Mouse (Mus musculus) heart, adult 2 months (tissue): ENCODE results near the gene Nrxn3. TPM values are rescaled to one million over a fixed set of nuclear protein-coding genes. Genes with fewer than 3 reads are reported as not detected.
A peak's percentile ranks its signal among the peaks of the same experiment; 100 is the strongest.

Experiments used
- DNase-seq, 2 experiments: peaks; one replicate each; pipeline ENCODE4 v3.0.0; 2021
- H3K27ac ChIP-seq: fragments of 200-600 bp; 2 replicates; pipeline ENCODE4 v1.8.1; 2022
- H3K27me3 ChIP-seq: fragments of 200-500 bp; 2 replicates; pipeline ENCODE4 v1.6.1; 2012; ENCODE audit warnings: mild to moderate bottlenecking, low read length, inconsistent platforms, mixed read lengths; ENCODE audit not compliant: control insufficient read depth, insufficient read depth
- H3K36me3 ChIP-seq: fragments of 200-500 bp; 2 replicates; pipeline ENCODE4 v1.6.1; 2012; ENCODE audit warnings: low read length, inconsistent platforms; ENCODE audit not compliant: control insufficient read depth, insufficient read depth
- H3K4me1 ChIP-seq: fragments of 200-500 bp; 2 replicates; pipeline ENCODE4 v1.6.1; 2011; ENCODE audit warnings: low read length; ENCODE audit not compliant: control insufficient read depth, insufficient read depth
- H3K4me3 ChIP-seq: fragments of 200-600 bp; 2 replicates; pipeline ENCODE4 v1.8.1; 2022
- H3K79me2 ChIP-seq: fragments of 200-500 bp; replicated peaks from 2 replicates; pipeline ENCODE4 v1.6.1; 2012; ENCODE audit warnings: mild to moderate bottlenecking, inconsistent platforms, low read length, moderate library complexity, mixed read lengths; ENCODE audit not compliant: control insufficient read depth, insufficient read depth
- H3K9ac ChIP-seq: fragments of 200-500 bp; 2 replicates; pipeline ENCODE4 v1.6.1; 2012; ENCODE audit warnings: low read depth, mild to moderate bottlenecking, control low read depth, inconsistent platforms, low read length, mixed read lengths
- CTCF ChIP-seq: fragments of 200-600 bp; IDR thresholded peaks from 2 replicates; pipeline ENCODE4 v1.8.1; 2022; ENCODE audit warnings: antibody characterized with exemption, mild to moderate bottlenecking, moderate library complexity
- EP300 ChIP-seq: fragments of 200-500 bp; IDR thresholded peaks from 2 replicates; pipeline ENCODE4 v1.6.1; 2011; ENCODE audit warnings: low read depth, low read length, control low read depth; ENCODE audit not compliant: insufficient read depth
- POLR2A ChIP-seq: fragments of 200-500 bp; IDR thresholded peaks from 2 replicates; pipeline ENCODE4 v1.6.1; 2011; ENCODE audit warnings: mild to moderate bottlenecking, low read depth, low read length, control low read depth; ENCODE audit not compliant: insufficient read depth
- WGBS: fragments of 180-500 bp; shearing (Covaris S2); methylation state at CpG from one replicate; pipeline ENCODE4 v1.1.7; 2018; 5-methylcytosine and 5-hydroxymethylcytosine counted together
- intact Hi-C: fragments of 180-260 bp; cut with DNase I; formaldehyde crosslinking; loops from one replicate; pipeline ENCODE4 v1.15.1; 2025
- polyA plus RNA-seq: library from polyadenylated mRNA; depleted of rRNA; stranded (reverse); fragments of >200 nt; gene quantifications from 2 replicates; pipeline ENCODE4 v1.2.3, GENCODE M21; 2012
- total RNA-seq, 2 experiments: library from RNA; stranded (reverse); gene quantifications; 2 replicates each; pipeline ENCODE4 v1.2.3; 2021

The Nrxn3 gene
- total and polyA plus RNA-seq, 3 experiments: 0.18 to 0.31 TPM; not detected in 1

DNA sequence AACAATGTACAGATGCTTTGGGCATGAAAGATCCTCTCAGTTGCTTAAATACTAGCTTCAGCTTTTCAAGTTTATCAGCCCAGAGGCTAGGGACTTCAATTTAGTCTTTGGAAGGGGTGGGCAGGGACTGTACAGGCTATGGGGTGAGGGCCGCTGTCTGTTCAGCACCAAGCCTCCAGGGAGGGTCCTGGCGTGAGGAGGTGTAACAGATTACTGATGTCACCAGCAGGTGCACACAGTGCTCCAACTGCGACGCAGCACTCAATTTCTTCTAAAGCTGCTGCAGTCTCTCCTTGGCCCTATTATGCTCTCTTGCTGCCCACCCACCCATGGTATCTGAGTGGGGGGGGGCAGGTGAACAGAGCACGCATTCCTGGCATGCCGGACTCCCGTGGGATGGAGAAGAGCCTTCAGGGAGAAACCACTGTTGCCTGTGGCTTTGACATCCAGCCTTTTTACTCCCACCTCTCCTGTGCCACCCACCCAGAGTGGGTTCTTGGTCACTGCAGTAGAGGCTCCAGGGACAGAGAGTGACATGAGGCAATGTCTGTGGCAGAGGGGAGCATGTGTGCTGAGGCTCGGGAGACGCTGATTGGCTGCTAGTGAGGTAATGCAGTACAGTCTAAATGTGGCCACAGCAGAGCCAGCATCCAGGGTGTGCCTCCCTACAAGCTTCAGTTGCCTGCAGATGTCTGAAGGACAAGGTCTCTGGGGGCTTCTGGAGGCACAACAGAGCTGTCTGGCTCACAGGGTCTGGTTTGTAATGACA lies 406.6 kb downstream of the Nrxn3 start:
- no peak for TF ChIP-seq CTCF
- TF ChIP-seq EP300: no peak
- no peak for TF ChIP-seq POLR2A
- H3K27me3 ChIP-seq: no peaks in the 10 kb centered on the region
- no peak overlapping the region for H3K9ac ChIP-seq
- no peaks in the 10 kb centered on the region for H3K36me3 ChIP-seq
- no peak for DNase-seq
- H3K79me2 ChIP-seq: no peaks in the 10 kb centered on the region
- no peak overlapping the region for H3K27ac ChIP-seq
- no peaks in the 10 kb centered on the region for H3K4me1 ChIP-seq
- 51% methylated on average over 9 of the region's 9 CpGs for WGBS
- intact Hi-C loops: no loop called here
- no peak overlapping the region for H3K4me3 ChIP-seq

DNA sequence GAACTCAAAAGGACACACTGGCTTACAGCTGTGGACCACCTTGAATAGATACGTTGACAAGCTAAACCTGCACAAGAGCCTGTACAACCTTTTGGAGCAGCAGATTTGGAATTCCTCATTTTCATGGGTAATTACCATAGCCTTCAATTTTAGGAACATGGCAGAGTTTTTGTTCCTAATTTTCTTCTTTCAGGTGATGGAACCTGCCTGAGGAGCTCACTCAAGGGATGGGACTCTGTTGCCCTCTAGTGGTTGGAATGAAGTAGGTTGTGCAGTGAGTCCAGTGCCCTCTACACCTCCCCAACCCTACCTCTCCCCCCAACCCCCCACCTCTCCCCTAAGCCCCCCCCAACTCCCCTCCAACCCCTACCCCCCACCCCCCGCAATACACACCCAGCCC lies 411.7 kb downstream of the Nrxn3 start:
- no peaks in the 10 kb centered on the region for H3K36me3 ChIP-seq
- DNase-seq: no peak
- WGBS: 71% methylated on average over 2 of the region's 2 CpGs

DNA sequence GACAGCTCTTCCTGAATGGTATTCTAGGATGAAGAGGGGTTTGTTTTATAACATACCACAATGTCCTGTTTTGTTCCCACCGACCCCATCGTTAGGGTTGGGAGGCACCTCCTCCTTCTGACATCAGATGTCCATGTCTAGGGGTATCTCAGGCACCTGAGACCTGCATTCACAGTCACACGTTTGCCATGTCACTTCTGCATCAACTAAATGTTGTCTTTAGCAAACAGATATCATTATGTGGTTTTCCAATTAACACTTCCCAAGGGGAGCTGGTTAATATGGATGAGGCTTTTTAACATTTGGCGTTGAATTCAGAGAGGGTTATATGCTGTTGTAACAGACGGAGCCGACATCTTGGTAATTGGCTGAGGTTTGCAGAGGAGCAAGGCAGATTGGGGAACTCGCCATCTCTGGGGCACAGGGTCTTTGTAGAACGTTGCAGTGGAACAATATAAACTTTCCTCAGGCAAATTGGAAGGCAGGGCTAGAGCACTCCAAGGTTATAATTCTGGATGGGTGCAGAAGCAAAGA lies 412.2 kb downstream of the Nrxn3 start:
- H3K9ac ChIP-seq: no peak overlapping the region
- DNase-seq: no peak
- H3K4me1 ChIP-seq: no peaks in the 10 kb centered on the region
- intact Hi-C loops: no loop called here
- H3K4me3 ChIP-seq: no peak overlapping the region
- WGBS: 60% methylated on average over 8 of the region's 8 CpGs
- H3K27ac ChIP-seq: no peak overlapping the region
- no peaks in the 10 kb centered on the region for H3K36me3 ChIP-seq
- no peaks in the 10 kb centered on the region for H3K27me3 ChIP-seq
- TF ChIP-seq POLR2A: no peak
- TF ChIP-seq CTCF: no peak
- no peak for TF ChIP-seq EP300
- H3K79me2 ChIP-seq: no peaks in the 10 kb centered on the region

More for the DNA sequence above, 411.7 kb downstream of the Nrxn3 start:
- no peaks in the 10 kb centered on the region for H3K27me3 ChIP-seq
- intact Hi-C loops: no loop called here
- TF ChIP-seq EP300: no peak
- no peak for TF ChIP-seq POLR2A
- TF ChIP-seq CTCF: peak; percentile 54
- no peaks in the 10 kb centered on the region for H3K4me1 ChIP-seq
- H3K4me3 ChIP-seq: no peak overlapping the region
- no peak overlapping the region for H3K27ac ChIP-seq
- no peak overlapping the region for H3K9ac ChIP-seq
- no peaks in the 10 kb centered on the region for H3K79me2 ChIP-seq

DNA sequence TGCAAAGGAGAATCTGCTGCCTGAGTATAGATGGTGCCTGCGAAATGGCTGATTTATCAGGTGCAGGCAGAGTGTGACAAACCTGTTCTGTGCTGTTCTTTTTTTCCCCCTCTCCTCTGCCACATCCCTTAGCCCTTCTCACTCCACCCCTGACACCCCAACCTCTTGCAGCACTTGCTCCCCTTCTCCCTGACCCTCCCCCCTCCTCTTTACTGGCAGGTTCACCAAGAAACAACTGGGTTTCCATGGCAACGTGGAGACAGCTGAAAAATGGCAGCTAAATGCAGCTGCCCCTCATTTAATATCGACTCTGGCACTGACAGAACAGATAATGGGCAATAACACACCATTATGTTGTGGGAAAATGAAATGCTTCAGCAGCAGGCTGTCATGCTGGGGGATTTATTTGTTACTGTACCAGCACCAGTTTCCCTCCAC lies 426.3 kb downstream of the Nrxn3 start:
- H3K4me1 ChIP-seq: no peaks in the 10 kb centered on the region
- no peak for TF ChIP-seq CTCF
- no peak for TF ChIP-seq POLR2A
- TF ChIP-seq EP300: no peak
- no peak for DNase-seq
- H3K27ac ChIP-seq: no peak overlapping the region
- intact Hi-C loops: no loop called here
- H3K4me3 ChIP-seq: no peak overlapping the region
- H3K79me2 ChIP-seq: no peaks in the 10 kb centered on the region
- no peak overlapping the region for H3K9ac ChIP-seq
- no peaks in the 10 kb centered on the region for H3K36me3 ChIP-seq
- 36% methylated on average over 3 of the region's 3 CpGs for WGBS
- no peaks in the 10 kb centered on the region for H3K27me3 ChIP-seq

DNA sequence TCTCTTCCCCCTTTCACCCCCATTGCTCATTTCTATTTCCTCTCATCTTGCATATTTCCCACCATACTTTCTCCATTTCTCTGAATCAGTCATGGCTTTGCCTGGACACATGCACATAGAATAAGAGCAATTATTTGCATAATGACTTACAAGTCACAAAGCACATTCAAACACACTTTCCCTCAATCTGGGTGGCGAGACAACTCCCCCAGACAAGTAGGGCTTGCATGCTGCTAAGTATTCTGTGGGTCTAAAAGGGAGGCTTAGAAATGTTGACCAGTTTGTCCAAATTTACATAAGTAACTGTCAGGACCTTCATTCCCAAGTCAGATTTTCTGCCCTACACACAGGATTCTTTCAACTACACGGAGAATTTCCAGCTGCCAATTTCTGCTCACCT lies 426.8 kb downstream of the Nrxn3 start:
- Histone ChIP-seq H3K27me3 (no peaks in the 10 kb centered on the region), H3K4me1 (no peaks in the 10 kb centered on the region), H3K79me2 (no peaks in the 10 kb centered on the region), H3K27ac (no peak overlapping the region), H3K36me3 (no peaks in the 10 kb centered on the region), H3K4me3 (no peak overlapping the region), H3K9ac (no peak overlapping the region)
- DNase-seq: no peak
- intact Hi-C loops: no loop called here
- WGBS: 58% methylated on average over 2 of the region's 2 CpGs
- TF ChIP-seq POLR2A: no peak
- TF ChIP-seq EP300: no peak
- no peak for TF ChIP-seq CTCF

DNA sequence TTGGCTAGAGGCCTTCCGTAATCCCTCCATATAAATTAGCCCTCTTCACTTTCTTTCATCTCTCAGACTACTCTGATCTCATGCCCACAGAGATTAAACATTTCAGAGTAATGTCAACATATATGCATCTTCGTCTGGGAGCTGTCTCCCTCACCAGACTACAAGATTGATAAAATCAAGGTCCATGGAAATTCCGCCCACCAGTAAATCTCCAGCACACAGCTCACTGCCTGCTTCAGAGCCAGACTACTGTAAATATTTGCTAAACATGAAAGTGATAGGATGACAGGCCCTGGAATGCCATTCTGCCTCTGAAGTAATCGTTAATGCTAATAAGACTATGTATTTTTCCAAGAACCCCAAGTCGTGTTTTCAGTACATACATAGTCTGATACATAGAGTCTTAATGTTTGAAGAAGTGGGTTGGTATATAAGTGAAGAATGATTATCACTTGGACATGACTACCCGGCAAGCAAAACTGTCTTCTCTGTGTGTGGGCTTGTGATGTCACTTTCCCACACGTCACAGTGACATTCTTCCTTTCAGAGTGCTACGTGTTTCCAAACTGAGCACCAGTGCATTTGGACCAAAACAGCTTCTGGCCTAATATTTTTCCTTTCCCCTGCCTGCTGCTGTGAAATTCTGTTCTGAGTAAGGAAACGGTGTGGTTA lies 433.5 kb downstream of the Nrxn3 start:
- H3K27me3 ChIP-seq: no peaks in the 10 kb centered on the region
- no peaks in the 10 kb centered on the region for H3K36me3 ChIP-seq
- intact Hi-C loops: no loop called here
- DNase-seq: no peak
- TF ChIP-seq CTCF (no peak), EP300 (no peak), POLR2A (no peak)
- 54% methylated on average over 9 of the region's 9 CpGs for WGBS
- H3K4me1 ChIP-seq: no peaks in the 10 kb centered on the region
- no peak overlapping the region for H3K4me3 ChIP-seq
- H3K9ac ChIP-seq: no peak overlapping the region
- H3K79me2 ChIP-seq: no peaks in the 10 kb centered on the region
- no peak overlapping the region for H3K27ac ChIP-seq
